Mouse (Mus musculus) thymus, postnatal 10 days (tissue): ENCODE results near the gene Mmadhc.

Experiments used
- DNase-seq, 2 experiments: peaks; one replicate each; pipeline ENCODE4 v3.0.0; 2021; ENCODE audit warnings: low spot score in 2 of 2

Mmadhc gene

DNA sequence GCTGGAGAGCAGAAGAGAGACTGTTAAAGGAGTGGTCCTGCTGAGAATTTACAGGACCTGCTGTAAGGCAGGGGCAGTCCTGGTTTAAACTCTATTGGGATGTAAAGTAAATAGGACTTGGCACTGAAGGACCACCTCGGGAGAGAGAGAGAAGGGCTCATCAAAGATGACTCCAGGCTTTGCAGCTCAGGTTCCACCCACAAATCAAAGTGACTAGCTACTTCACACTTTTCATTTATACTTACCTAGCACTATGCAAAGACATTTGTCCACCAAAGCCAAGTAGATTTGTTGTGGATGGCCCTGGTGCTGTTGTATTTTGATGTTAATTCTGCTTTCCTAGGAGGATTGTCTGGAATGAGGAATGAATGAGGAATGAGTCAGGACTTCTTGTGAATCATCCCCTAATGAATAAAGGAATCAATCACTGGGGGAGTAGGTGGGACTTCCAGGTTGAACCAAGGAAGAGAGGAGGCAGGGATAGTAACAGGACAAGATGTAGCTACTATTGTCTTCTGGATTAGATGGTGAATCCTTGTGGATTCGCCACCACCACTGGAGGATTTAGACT, 31.3 kb downstream of the Mmadhc start:
- no peak for DNase-seq

DNA sequence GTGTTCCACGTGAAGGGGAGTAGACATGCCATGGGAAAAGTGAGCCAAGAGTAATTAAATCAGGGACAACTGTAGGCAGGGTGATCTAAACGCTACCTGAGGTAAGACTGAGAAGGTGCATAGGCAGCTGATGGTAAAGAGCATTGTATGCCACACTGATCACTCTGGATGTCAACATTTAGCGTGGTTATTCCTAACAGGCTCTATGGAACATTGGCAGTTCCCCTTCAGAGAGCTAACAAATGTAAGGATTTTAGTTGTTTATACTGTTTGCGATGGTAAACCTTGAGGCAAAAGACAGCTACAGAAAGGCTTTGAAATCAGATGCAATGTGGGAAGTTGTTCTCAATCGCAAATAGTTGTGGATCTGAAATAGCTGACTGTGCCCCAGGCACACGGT, 32.5 kb downstream of the Mmadhc start:
- no peak for DNase-seq

DNA sequence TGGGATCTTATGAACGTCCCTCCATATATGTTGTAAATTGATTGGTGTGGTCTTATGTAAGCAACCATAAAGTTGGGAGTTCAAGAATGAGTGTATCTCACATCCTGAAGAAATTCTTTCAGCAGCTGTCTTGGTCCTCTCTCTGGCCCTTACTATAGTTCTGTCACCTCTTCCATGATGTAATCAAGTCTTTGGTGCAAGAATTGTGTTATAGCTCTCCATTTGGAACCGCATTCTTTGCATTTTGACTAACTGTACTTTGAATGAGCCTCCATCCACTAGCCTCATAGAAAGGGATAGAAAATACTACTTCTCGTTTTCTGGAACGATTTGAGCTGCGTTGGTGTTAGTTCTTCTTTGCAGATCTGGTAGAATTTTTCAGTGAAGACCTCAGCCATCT, 41.6 kb downstream of the Mmadhc start:
- no peak for DNase-seq

DNA sequence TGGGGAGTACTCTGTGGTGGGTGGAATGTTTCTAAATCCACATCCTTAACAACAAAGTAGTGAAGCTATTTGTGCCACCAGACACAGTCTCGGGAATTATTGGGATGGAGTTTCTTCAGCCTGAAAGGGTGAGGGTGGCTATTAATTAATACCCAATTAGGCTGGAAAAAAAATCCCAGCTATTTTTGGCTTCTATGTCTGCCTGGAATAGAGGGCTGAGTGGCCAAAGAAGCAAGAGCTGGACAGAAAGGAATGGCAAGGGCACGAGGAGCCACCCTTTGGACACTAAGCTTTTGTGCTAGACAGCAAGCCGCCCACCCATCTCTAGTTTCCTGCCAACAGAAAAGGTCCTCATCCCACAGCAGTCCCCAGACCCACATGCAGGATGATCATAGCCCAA, 48.0 kb downstream of the Mmadhc start:
- DNase-seq: no peak

DNA sequence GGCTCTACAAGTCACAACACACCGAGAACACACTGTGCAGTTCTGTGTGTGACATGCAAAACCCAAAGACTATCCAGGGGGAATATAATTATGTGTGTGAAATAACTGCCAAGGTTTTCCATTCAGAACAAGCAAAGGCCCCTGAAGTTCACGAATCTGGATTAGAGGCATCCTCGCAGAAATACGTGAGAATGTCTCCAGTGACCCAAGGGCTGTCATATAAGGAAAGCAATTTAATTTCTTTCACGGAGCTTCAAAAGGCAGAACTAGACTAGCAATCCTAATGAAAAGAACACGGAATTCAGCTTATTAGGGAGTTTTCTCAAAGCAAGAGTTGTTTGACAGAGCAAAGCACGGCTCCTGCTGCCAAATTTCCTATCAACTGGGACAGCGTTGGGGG, 63.1 kb downstream of the Mmadhc start:
- DNase-seq: no peak
